Mouse (Mus musculus) small intestine, adult 2 months (tissue): ENCODE measurements around the gene Pm20d2.

Source experiments
- CTCF ChIP-seq: fragments of 200-500 bp; IDR thresholded peaks from 2 replicates; pipeline ENCODE4 v1.5.1; 2012; ENCODE audit warnings: low read depth, mild to moderate bottlenecking, control low read depth, inconsistent platforms, low read length, moderate library complexity, mixed read lengths; ENCODE audit not compliant: insufficient replicate concordance, insufficient read length; ENCODE audit errors: extremely low read depth
- POLR2A ChIP-seq: fragments of 200-500 bp; IDR thresholded peaks from 2 replicates; pipeline ENCODE4 v1.6.1; 2012; ENCODE audit warnings: low read depth, mild to moderate bottlenecking, control low read depth, inconsistent platforms, low read length, moderate library complexity

DNA sequence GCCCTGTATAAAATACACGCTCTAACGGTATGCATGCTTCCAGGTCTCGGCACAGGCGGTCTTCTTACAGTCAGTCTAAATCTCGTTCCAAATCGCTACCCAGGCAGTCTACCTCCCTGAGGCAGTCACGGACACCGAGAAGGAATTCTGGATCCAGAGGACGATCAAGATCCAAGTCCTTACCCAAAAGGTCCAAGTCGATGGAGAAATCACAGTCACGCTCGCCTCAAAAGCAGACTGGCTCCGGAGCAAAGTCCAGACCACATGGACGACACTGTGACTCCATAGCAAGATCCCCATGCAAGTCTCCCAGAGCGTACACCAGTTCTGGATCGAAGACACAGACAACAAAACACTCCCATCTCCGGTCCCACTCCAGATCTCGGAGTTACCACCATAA, 41.3 kb upstream of the Pm20d2 start:
- TF ChIP-seq POLR2A, result no peak
- TF ChIP-seq CTCF, result no peak
